Mouse (Mus musculus): ENCODE results near the gene Bbc3. TPM values are rescaled to one million over a fixed set of nuclear protein-coding genes. Genes with fewer than 3 reads are reported as not detected.

Gene Bbc3
- polyA plus RNA-seq, 1 experiment = 6.6 TPM

DNA sequence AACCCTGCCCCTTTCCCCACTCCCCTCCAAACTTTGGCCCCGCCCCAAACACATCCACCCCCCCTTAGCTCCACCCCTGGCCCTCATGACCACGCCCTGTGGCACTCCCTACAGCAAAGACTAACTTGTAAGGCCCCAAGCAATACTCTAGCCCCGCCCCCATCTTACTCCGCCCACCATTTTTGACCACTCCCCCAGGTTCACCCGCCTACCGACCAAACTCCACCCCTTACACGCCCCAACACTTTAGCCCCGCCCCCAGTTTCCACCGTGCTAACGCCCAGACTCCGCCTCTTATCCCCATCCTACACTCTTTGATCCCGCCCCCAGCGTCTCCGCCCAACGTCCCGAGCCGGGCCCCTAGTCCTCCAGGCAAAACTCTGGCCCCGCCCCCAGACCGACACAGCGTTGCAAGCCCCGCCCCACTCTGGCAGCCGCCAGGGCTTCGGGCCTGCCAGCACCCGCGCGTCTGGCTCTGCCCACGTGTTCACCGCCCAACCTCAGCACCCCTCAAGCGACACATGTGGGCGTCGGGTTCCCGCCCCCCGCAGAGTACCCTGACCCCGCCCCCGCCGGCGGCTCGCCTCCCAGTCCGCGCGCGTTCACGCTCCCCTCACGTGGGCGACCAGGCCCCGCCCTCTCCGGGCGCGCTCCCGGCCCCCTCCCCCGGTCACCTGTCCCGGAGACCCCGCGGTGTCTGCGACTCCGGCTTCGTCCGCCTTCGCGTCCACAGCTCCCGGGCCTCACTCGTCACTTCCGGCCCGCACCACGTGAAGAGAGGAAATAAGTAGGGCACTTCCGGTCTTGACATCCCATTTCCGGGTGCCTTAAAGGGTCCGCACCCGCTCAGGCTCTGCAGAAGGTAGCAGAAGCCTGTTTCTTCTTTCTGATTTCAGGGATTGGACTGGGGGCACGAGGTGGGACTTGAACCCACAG lies 21.9 kb upstream of the Bbc3 start, which contains the start of gene Ccdc9:
Gene Ccdc9 (minus strand): TSS at position 770 of the 936 bp plus-strand sequence.
- peaks cover 13% of the 10 kb centered on the region for H3K79me3 ChIP-seq (ENCODE audit: low read depth)
- no peaks in the 10 kb centered on the region for H3K27me3 ChIP-seq (ENCODE audit: control insufficient read depth, insufficient read depth, insufficient read length)
- peaks cover 24% of the 10 kb centered on the region for H3K36me3 ChIP-seq (ENCODE audit: control insufficient read depth, insufficient read depth)
- peak within 1 kb of the TSS; percentile 67 for H3ac ChIP-seq (ENCODE audit: control insufficient read depth, insufficient read length, low read depth)
- peaks cover 23% of the 10 kb centered on the region for H3K79me2 ChIP-seq (ENCODE audit: control insufficient read depth, insufficient read depth)
- H3K4me3 ChIP-seq (ENCODE audit: insufficient read depth, poor library complexity, severe bottlenecking) = peak within 1 kb of the TSS; percentile 30
- TF ChIP-seq MYOD1 (IDR thresholded peaks at IDR 0.05; ENCODE audit: control insufficient read depth, insufficient read length, low read depth) (no peak), MYOG (IDR thresholded peaks at IDR 0.05; ENCODE audit: control insufficient read depth, extremely low read depth, insufficient read length) (no peak), CTCF (IDR thresholded peaks at IDR 0.05; ENCODE audit: control insufficient read depth, insufficient read depth, insufficient read length) (no peak), FOSL1 (IDR thresholded peaks at IDR 0.05; ENCODE audit: insufficient read depth, low read length, poor library complexity, severe bottlenecking) (no peak), USF1 (IDR thresholded peaks at IDR 0.05; ENCODE audit: low read depth) (peak; percentile 85), CEBPB (IDR thresholded peaks at IDR 0.05; ENCODE audit: low read depth) (no peak), MAX (IDR thresholded peaks at IDR 0.05) (peak; percentile 53)

DNA sequence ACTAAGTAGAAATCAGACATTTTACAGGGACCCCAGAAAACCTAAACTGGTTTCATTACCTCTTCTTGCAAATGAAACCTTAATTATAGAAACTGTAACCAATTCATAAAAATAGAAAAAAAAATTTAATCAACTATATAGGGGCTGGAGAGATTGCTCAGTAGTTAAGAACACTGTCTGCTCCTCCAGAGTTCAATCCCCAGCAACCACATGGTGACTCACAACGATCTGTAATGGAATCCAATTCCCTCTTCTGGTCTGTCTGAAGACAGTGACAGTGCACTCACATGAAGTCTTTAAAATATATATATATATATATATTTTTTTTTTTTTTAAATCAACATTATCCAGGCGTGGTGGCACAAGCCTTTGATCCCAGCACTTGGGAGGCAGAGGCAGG lies 21.2 kb upstream of the Bbc3 start:
- Histone ChIP-seq H3K27me3 (ENCODE audit: control insufficient read depth, insufficient read depth, insufficient read length) (no peaks in the 10 kb centered on the region), H3K79me2 (ENCODE audit: control insufficient read depth, insufficient read depth) (peaks cover 23% of the 10 kb centered on the region), H3K4me3 (ENCODE audit: insufficient read depth, poor library complexity, severe bottlenecking) (no peak overlapping the region), H3K36me3 (ENCODE audit: control insufficient read depth, insufficient read depth) (peaks cover 21% of the 10 kb centered on the region), H3ac (ENCODE audit: control insufficient read depth, insufficient read length, low read depth) (no peak overlapping the region), H3K79me3 (ENCODE audit: low read depth) (peaks cover 13% of the 10 kb centered on the region)
- no peak for TF ChIP-seq CTCF (IDR thresholded peaks at IDR 0.05; ENCODE audit: control insufficient read depth, insufficient read depth, insufficient read length)
- TF ChIP-seq USF1 (IDR thresholded peaks at IDR 0.05; ENCODE audit: low read depth) = no peak
- no peak for TF ChIP-seq MYOD1 (IDR thresholded peaks at IDR 0.05; ENCODE audit: control insufficient read depth, insufficient read length, low read depth)
- no peak for TF ChIP-seq FOSL1 (IDR thresholded peaks at IDR 0.05; ENCODE audit: insufficient read depth, low read length, poor library complexity, severe bottlenecking)
- TF ChIP-seq MYOG (IDR thresholded peaks at IDR 0.05; ENCODE audit: control insufficient read depth, extremely low read depth, insufficient read length) = no peak
- no peak for TF ChIP-seq CEBPB (IDR thresholded peaks at IDR 0.05; ENCODE audit: low read depth)
- TF ChIP-seq MAX (IDR thresholded peaks at IDR 0.05) = no peak

DNA sequence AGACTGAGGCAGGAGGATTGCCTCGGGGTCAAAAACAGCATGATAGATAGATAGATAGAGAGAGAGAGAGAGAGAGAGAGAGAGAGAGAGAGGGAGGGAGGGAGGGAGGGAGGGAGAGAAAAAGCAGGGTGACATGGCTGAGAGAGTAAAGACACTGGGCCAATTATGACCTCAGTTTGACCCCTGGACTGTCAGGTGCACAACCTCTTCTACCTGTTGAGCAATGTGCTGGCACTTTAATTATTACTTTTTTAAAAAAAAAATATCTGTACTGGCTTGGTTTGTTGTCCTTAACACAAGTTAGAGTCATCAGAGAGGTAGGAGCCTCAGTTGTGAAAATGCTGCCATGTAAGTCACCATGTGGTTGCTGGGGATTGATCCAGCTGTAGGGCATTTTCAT lies 20.4 kb upstream of the Bbc3 start:
- Histone ChIP-seq H3K79me2 (ENCODE audit: control insufficient read depth, insufficient read depth) (peaks cover 23% of the 10 kb centered on the region), H3K36me3 (ENCODE audit: control insufficient read depth, insufficient read depth) (peaks cover 14% of the 10 kb centered on the region), H3K79me3 (ENCODE audit: low read depth) (peaks cover 13% of the 10 kb centered on the region), H3ac (ENCODE audit: control insufficient read depth, insufficient read length, low read depth) (no peak overlapping the region), H3K27me3 (ENCODE audit: control insufficient read depth, insufficient read depth, insufficient read length) (no peaks in the 10 kb centered on the region), H3K4me3 (ENCODE audit: insufficient read depth, poor library complexity, severe bottlenecking) (no peak overlapping the region)
- TF ChIP-seq CEBPB (IDR thresholded peaks at IDR 0.05; ENCODE audit: low read depth) (no peak), CTCF (IDR thresholded peaks at IDR 0.05; ENCODE audit: control insufficient read depth, insufficient read depth, insufficient read length) (no peak), USF1 (IDR thresholded peaks at IDR 0.05; ENCODE audit: low read depth) (no peak), MYOD1 (IDR thresholded peaks at IDR 0.05; ENCODE audit: control insufficient read depth, insufficient read length, low read depth) (no peak), MAX (IDR thresholded peaks at IDR 0.05) (no peak), MYOG (IDR thresholded peaks at IDR 0.05; ENCODE audit: control insufficient read depth, extremely low read depth, insufficient read length) (no peak), FOSL1 (IDR thresholded peaks at IDR 0.05; ENCODE audit: insufficient read depth, low read length, poor library complexity, severe bottlenecking) (no peak)

DNA sequence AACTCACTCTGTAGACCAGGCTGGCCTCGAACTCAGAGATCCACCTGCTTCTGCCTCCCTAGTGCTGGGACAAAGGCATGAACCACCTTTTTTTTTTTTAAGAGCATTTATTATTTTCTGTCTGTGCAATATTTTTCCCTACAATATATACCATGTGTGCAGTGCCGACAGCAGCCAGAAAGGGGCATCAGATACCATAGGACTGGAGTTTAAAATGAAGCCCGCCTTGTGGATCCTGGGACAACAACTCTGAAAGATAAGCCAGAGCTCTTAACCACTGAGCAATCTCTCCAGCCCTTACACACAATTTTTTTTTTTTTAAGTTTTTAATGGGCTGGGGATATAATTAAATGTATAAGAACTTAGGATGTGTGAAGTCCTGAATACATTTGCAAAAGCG lies 13.8 kb upstream of the Bbc3 start:
- Histone ChIP-seq H3K79me2 (ENCODE audit: control insufficient read depth, insufficient read depth) (no peaks in the 10 kb centered on the region), H3K79me3 (ENCODE audit: low read depth) (no peaks in the 10 kb centered on the region), H3K27me3 (ENCODE audit: control insufficient read depth, insufficient read depth, insufficient read length) (no peaks in the 10 kb centered on the region), H3ac (ENCODE audit: control insufficient read depth, insufficient read length, low read depth) (no peak overlapping the region), H3K4me3 (ENCODE audit: insufficient read depth, poor library complexity, severe bottlenecking) (no peak overlapping the region), H3K36me3 (ENCODE audit: control insufficient read depth, insufficient read depth) (no peaks in the 10 kb centered on the region)
- TF ChIP-seq CTCF (IDR thresholded peaks at IDR 0.05; ENCODE audit: control insufficient read depth, insufficient read depth, insufficient read length) (no peak), MYOG (IDR thresholded peaks at IDR 0.05; ENCODE audit: control insufficient read depth, extremely low read depth, insufficient read length) (no peak), USF1 (IDR thresholded peaks at IDR 0.05; ENCODE audit: low read depth) (no peak), CEBPB (IDR thresholded peaks at IDR 0.05; ENCODE audit: low read depth) (no peak), MAX (IDR thresholded peaks at IDR 0.05) (no peak), FOSL1 (IDR thresholded peaks at IDR 0.05; ENCODE audit: insufficient read depth, low read length, poor library complexity, severe bottlenecking) (no peak), MYOD1 (IDR thresholded peaks at IDR 0.05; ENCODE audit: control insufficient read depth, insufficient read length, low read depth) (no peak)

DNA sequence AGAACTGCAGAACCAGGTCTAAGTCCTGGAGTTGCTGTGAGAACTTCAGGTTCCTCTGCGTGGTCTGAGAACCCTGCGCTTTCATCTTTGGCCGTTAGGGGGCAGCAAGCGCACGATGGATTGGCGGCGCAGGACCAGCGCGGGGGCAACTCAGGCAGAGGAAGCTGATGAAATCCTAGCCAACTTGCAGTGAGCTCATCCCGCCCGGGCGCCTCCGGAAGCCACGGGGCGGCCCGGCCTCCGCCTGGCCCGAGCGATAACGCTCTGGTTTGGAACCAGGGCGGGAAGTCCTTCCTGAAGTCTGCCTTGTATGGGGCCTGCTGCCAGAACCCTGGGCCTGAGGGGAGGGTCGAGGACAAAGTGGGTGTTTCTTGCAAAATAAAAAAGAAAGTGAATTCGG lies 13.4 kb upstream of the Bbc3 start:
- Histone ChIP-seq H3K36me3 (ENCODE audit: control insufficient read depth, insufficient read depth) (no peaks in the 10 kb centered on the region), H3K79me2 (ENCODE audit: control insufficient read depth, insufficient read depth) (no peaks in the 10 kb centered on the region), H3ac (ENCODE audit: control insufficient read depth, insufficient read length, low read depth) (peak overlapping the region; percentile 48), H3K4me3 (ENCODE audit: insufficient read depth, poor library complexity, severe bottlenecking) (peak overlapping the region; percentile 6), H3K27me3 (ENCODE audit: control insufficient read depth, insufficient read depth, insufficient read length) (no peaks in the 10 kb centered on the region), H3K79me3 (ENCODE audit: low read depth) (no peaks in the 10 kb centered on the region)
- no peak for TF ChIP-seq MYOG (IDR thresholded peaks at IDR 0.05; ENCODE audit: control insufficient read depth, extremely low read depth, insufficient read length)
- no peak for TF ChIP-seq MYOD1 (IDR thresholded peaks at IDR 0.05; ENCODE audit: control insufficient read depth, insufficient read length, low read depth)
- TF ChIP-seq CEBPB (IDR thresholded peaks at IDR 0.05; ENCODE audit: low read depth) = peak; percentile 72
- peak; percentile 87 for TF ChIP-seq CTCF (IDR thresholded peaks at IDR 0.05; ENCODE audit: control insufficient read depth, insufficient read depth, insufficient read length)
- TF ChIP-seq MAX (IDR thresholded peaks at IDR 0.05) = no peak
